Mouse (Mus musculus): ENCODE data around the gene Zdhhc18.
A peak's percentile ranks its signal among the peaks of the same experiment; 100 is the strongest.

DNA sequence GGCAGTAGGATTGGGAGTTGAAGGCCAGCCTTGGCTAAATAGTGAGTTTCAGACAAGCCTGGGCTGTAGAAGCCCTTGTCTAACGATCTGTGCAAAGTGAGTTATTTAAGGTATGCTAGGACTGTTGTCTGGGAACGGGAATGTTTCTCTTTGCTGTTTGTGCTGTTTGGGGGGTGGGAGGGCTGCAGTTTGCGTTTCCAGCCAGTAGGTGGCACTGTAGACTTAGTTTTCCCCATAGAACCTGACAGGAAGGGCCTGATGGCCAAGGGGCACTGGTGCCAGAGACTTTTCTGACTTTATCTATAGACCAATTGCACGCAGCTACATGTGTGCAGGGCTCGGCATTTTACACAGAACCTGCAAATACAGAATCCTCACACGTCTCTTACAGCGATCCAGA is 57.4 kb downstream of the Zdhhc18 start:
- TF ChIP-seq POLR2A (IDR thresholded peaks at IDR 0.05; ENCODE audit: control insufficient read depth, low read depth, low read length), result no peak
- peak; percentile 92; the same call in 1 of the 2 replicates for TF ChIP-seq CTCF (IDR thresholded peaks at IDR 0.05; ENCODE audit: control insufficient read depth, insufficient read depth, insufficient replicate concordance, low read depth, low read length)

Data from testis, adult 2 months (tissue).